Mouse (Mus musculus) embryonic facial prominence, embryonic 14.5 days (tissue): ENCODE data around the gene A430033K04Rik. TPM values are rescaled to one million over a fixed set of nuclear protein-coding genes. Genes with fewer than 3 reads are reported as not detected.

Source experiments
- ATAC-seq: fragments of 200-750 bp; cut with Nextera tagmentation; 2 replicates; pipeline ENCODE4 v1.8.0; 2017; ENCODE audit warnings: low read depth, moderate number of reproducible peaks, moderate TSS enrichment
- DNase-seq: peaks from one replicate; pipeline ENCODE4 v3.0.0-alpha.2; 2015; ENCODE audit warnings: low spot score
- H3K27ac ChIP-seq: fragments of 300-500 bp; sonication (generic); replicated peaks from 2 replicates; pipeline ENCODE4 v1.5.1; 2014; ENCODE audit warnings: low read depth, mild to moderate bottlenecking, low read length, moderate library complexity
- H3K27me3 ChIP-seq: fragments of 300-500 bp; sonication (generic); replicated peaks from 2 replicates; pipeline ENCODE4 v1.6.1; 2014; ENCODE audit warnings: low read length; ENCODE audit not compliant: control insufficient read depth, insufficient read depth
- H3K36me3 ChIP-seq: fragments of 300-500 bp; sonication (generic); 2 replicates; pipeline ENCODE4 v1.6.1; 2014; ENCODE audit warnings: low read length, mixed read lengths; ENCODE audit not compliant: control insufficient read depth, insufficient read depth
- H3K4me1 ChIP-seq: fragments of 300-500 bp; sonication (generic); 2 replicates; pipeline ENCODE4 v1.6.1; 2014; ENCODE audit warnings: antibody characterized with exemption, low read length; ENCODE audit not compliant: control insufficient read depth, insufficient read depth
- H3K4me2 ChIP-seq: fragments of 300-500 bp; sonication (generic); 2 replicates; pipeline ENCODE4 v1.6.1; 2014; ENCODE audit warnings: low read depth, mild to moderate bottlenecking, low read length, moderate library complexity, mixed read lengths
- H3K4me3 ChIP-seq: fragments of 300-500 bp; sonication (generic); 2 replicates; pipeline ENCODE4 v1.5.1; 2014; ENCODE audit warnings: low read depth, mild to moderate bottlenecking, low read length
- H3K9ac ChIP-seq: fragments of 300-500 bp; sonication (generic); 2 replicates; pipeline ENCODE4 v1.6.1; 2014; ENCODE audit warnings: low read depth, mild to moderate bottlenecking, low read length, moderate library complexity, mixed read lengths
- H3K9me3 ChIP-seq: fragments of 300-500 bp; sonication (generic); 2 replicates; pipeline ENCODE4 v1.6.1; 2016; ENCODE audit warnings: low read length; ENCODE audit not compliant: control insufficient read depth
- WGBS: fragments of 180-500 bp; shearing (Covaris S2); extraction: QIAGEN DNeasy Blood & Tissue Kit; methylation state at CpG from one replicate; pipeline ENCODE4 v1.1.7; 2014; 5-methylcytosine and 5-hydroxymethylcytosine counted together
- polyA plus RNA-seq: library from polyadenylated mRNA; unstranded; fragments of >200 nt; fragmentation: Nextera tagmentation; extraction: Ambion mirVana; gene quantifications from 2 replicates; pipeline ENCODE4 v1.2.1, GENCODE M21; 2014

Gene A430033K04Rik
- polyA plus RNA-seq, 1 experiment from 2014 or later = 9.4 TPM

- DNase-seq (no peak), ATAC-seq (no peak)
- no peaks in the 10 kb centered on the region for H3K9me3 ChIP-seq
- no peak overlapping the region for H3K4me2 ChIP-seq
- no peaks in the 10 kb centered on the region for H3K4me1 ChIP-seq
- no peak overlapping the region for H3K4me3 ChIP-seq
- H3K27ac ChIP-seq = no peak overlapping the region
- no peaks in the 10 kb centered on the region for H3K27me3 ChIP-seq
- H3K9ac ChIP-seq = no peak overlapping the region
- WGBS = 95% methylated on average over 3 of the region's 3 CpGs
- peaks cover 73% of the 10 kb centered on the region for H3K36me3 ChIP-seq
These were observed 19.1 kb downstream of the A430033K04Rik start for GRCm38 (mm10) chr5:138641761-138642160.

GRCm38 (mm10) chr5:138652911-138653310 is 30.3 kb downstream of the A430033K04Rik start:
- Histone ChIP-seq H3K9me3 (no peaks in the 10 kb centered on the region), H3K27ac (no peak overlapping the region), H3K4me2 (no peak overlapping the region), H3K4me1 (no peaks in the 10 kb centered on the region), H3K36me3 (peaks cover 31% of the 10 kb centered on the region), H3K27me3 (no peaks in the 10 kb centered on the region), H3K9ac (no peak overlapping the region), H3K4me3 (no peak overlapping the region)
- DNase-seq = no peak
- 100% methylated on average over 1 of the region's 1 CpGs for WGBS
- ATAC-seq = no peak

- Histone ChIP-seq H3K4me3 (no peak overlapping the region), H3K9me3 (no peaks in the 10 kb centered on the region), H3K9ac (no peak overlapping the region), H3K27me3 (no peaks in the 10 kb centered on the region), H3K4me2 (no peak overlapping the region), H3K4me1 (no peaks in the 10 kb centered on the region), H3K27ac (no peak overlapping the region), H3K36me3 (peaks cover 10% of the 10 kb centered on the region)
- DNase-seq = peak; percentile 73
- ATAC-seq = peak; percentile 93
- WGBS = 17% methylated on average over 2 of the region's 2 CpGs
These were observed 34.0 kb downstream of the A430033K04Rik start for GRCm38 (mm10) chr5:138656477-138657156.

- H3K36me3 ChIP-seq = peaks cover 4% of the 10 kb centered on the region; the same call in 1 of the 2 replicates
- ATAC-seq = no peak
- H3K9ac ChIP-seq = no peak overlapping the region
- H3K4me1 ChIP-seq = no peaks in the 10 kb centered on the region
- H3K9me3 ChIP-seq = no peaks in the 10 kb centered on the region
- no peak overlapping the region for H3K27ac ChIP-seq
- WGBS = 90% methylated on average over 3 of the region's 3 CpGs
- no peak for DNase-seq
- no peaks in the 10 kb centered on the region for H3K27me3 ChIP-seq
- no peak overlapping the region for H3K4me2 ChIP-seq
- no peak overlapping the region for H3K4me3 ChIP-seq
These were observed 34.7 kb downstream of the A430033K04Rik start for GRCm38 (mm10) chr5:138657407-138657806.

GRCm38 (mm10) chr5:138657854-138658253 is 35.2 kb downstream of the A430033K04Rik start:
- H3K9me3 ChIP-seq = no peaks in the 10 kb centered on the region
- ATAC-seq (0 out of 2 replicates have a peak, but pooled peaks have one; percentile 65), DNase-seq (peak; percentile 73)
- 27% methylated on average over 6 of the region's 6 CpGs for WGBS
- H3K27me3 ChIP-seq = no peaks in the 10 kb centered on the region
- H3K4me2 ChIP-seq = no peak overlapping the region
- no peak overlapping the region for H3K4me3 ChIP-seq
- no peaks in the 10 kb centered on the region for H3K4me1 ChIP-seq
- no peak overlapping the region for H3K9ac ChIP-seq
- H3K36me3 ChIP-seq = peaks cover 4% of the 10 kb centered on the region; the same call in 1 of the 2 replicates
- H3K27ac ChIP-seq = no peak overlapping the region

GRCm38 (mm10) chr5:138658922-138659321 is 36.3 kb downstream of the A430033K04Rik start:
- no peaks in the 10 kb centered on the region for H3K27me3 ChIP-seq
- H3K36me3 ChIP-seq = no peaks in the 10 kb centered on the region
- H3K9ac ChIP-seq = no peak overlapping the region
- 0 out of 2 replicates have a peak, but pooled peaks have one; percentile 47 for ATAC-seq
- peak; percentile 65 for DNase-seq
- H3K9me3 ChIP-seq = no peaks in the 10 kb centered on the region
- H3K4me1 ChIP-seq = no peaks in the 10 kb centered on the region
- H3K4me3 ChIP-seq = no peak overlapping the region
- no peak overlapping the region for H3K27ac ChIP-seq
- no peak overlapping the region for H3K4me2 ChIP-seq
- 5% methylated on average over 5 of the region's 5 CpGs for WGBS

DNA sequence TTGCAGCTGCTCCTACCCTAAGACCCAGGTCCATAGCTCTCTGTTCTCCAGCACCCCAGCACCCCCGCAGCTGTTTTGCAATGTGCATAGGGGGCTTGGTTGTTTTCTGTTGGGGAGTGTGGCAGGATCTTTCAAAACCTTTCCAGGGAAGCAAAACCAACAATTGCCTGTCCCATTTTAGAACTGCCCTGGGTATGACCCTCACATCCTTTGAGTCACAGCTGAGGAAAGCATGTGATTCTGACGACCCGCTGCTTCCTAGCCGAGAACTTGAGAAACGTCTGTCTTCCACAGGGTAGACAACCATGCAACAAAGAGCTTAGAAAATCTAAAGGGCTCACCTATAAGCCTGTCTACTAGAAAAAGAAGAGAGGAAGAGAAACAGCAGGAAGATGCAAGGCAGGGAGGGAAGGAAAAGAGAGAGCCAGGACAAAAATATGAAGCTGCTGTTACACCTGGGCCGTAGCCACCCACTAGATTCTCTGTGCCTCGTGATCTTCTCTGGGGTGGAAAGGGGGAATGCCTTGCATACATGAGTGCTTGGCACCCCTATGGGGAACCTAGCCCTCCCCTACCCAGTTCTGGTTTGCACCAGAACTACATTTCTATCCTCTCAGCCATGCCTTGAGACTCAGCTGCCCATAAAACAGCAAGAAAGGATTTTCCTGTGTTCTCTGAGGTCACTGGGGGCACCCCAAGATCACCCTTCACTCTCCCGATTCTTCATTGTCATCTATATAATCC is 60.5 kb downstream of the A430033K04Rik start:
- no peak for ATAC-seq
- DNase-seq = peak; percentile 23
- no peak overlapping the region for H3K9ac ChIP-seq
- H3K27ac ChIP-seq = no peak overlapping the region
- no peaks in the 10 kb centered on the region for H3K27me3 ChIP-seq
- no peaks in the 10 kb centered on the region for H3K9me3 ChIP-seq
- 65% methylated on average over 8 of the region's 8 CpGs for WGBS
- no peaks in the 10 kb centered on the region for H3K4me1 ChIP-seq
- no peaks in the 10 kb centered on the region for H3K36me3 ChIP-seq
- no peak overlapping the region for H3K4me3 ChIP-seq
- H3K4me2 ChIP-seq = no peak overlapping the region

- Histone ChIP-seq H3K9ac (no peak overlapping the region), H3K4me1 (no peaks in the 10 kb centered on the region), H3K27me3 (no peaks in the 10 kb centered on the region), H3K27ac (no peak overlapping the region), H3K36me3 (no peaks in the 10 kb centered on the region), H3K4me2 (no peak overlapping the region), H3K9me3 (no peaks in the 10 kb centered on the region), H3K4me3 (no peak overlapping the region)
- no peak for DNase-seq
- WGBS = 97% methylated on average over 7 of the region's 7 CpGs
- ATAC-seq = no peak
These were observed 61.2 kb downstream of the A430033K04Rik start for GRCm38 (mm10) chr5:138683821-138684220.
